Mouse (Mus musculus) cerebellum, adult 2 months (tissue): ENCODE measurements around the gene Sec61a1.

ENCODE experiments used
- CTCF ChIP-seq: fragments of 200-500 bp; IDR thresholded peaks from 2 replicates; pipeline ENCODE4 v1.5.1; 2011; ENCODE audit warnings: low read depth, mild to moderate bottlenecking, control low read depth, low read length, moderate library complexity, borderline replicate concordance; ENCODE audit not compliant: insufficient read depth
- POLR2A ChIP-seq: fragments of 200-500 bp; IDR thresholded peaks from 2 replicates; pipeline ENCODE4 v1.6.1; 2011; ENCODE audit warnings: low read length, control low read depth, borderline replicate concordance; ENCODE audit not compliant: insufficient read depth

DNA sequence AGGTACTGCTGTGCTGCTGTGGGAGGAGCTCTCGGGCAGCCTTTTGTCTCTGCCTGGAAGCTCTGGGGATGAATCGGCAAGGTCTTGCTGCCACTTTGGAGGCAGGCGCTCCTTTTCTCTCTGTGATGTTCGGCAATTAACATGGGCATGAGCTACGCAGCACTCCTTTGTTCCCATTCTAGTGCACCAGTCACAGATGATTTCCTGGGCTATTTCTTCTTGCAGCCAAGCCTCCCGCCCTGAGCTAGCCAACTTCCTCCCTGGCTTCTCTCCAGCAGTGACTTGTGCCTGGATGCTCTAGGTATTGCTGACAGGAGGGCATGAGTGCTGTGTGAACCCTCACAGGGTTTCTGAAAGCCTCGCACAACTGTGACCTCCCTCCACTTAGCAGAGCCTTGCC, 35.6 kb downstream of the Sec61a1 start:
- TF ChIP-seq CTCF (no peak), POLR2A (no peak)
